ENCODE assay signal across 8 mouse cellular contexts in the genomic region with DNA sequence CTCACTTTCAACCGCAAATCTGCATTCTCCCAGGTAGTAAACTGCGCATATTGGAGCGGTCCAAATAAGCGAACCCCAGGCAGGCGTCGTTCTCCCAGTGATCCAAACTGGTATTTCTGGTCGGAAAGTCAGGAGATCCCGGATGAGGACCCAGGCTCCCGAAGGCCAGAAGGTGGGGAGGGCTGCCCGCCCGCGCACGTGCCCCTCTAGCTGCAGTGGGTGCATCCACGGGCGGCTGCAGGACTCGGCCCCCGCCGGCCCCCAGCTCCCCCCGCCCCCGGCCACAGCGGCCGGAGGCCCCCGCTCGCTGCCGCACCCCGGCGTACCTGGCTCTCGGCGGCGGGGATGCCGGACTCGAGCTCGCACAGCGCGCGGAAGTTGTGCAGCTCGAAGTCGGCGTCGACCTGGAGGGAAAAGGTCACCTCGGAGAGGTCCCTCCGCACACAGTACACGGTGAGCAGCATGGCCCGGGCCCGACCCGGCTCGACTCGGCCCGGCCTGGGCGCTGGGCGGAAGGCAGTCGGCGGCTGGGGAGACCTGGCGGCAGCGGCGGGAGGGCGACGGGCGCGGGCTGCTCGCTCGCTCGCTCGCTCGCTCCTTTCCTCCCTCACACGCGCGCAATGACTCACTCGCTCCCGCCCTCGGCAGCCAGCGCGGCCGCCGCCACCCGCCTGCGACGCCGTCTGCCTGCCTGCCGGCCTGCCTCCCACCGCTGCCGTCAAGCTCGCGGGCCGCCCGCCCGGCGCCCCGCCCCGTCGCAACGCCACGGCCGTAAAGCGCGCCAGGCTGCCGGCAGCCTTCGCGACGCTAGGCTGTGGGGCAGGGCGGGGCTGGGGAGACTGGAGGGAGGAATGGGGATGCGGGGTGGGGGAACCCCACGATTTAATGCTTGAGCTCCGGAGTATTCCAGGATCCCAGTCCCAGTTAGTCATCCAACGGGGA. TPM values are rescaled to one million over a fixed set of nuclear protein-coding genes. Genes with fewer than 3 reads are reported as not detected.
DNase-seq lines count a peak whose midpoint lies in the region; ATAC-seq and TF ChIP-seq lines count a peak whose summit lies in the region.

TSS of gene Ddi2 (minus strand) at position 689 of the 942 bp plus-strand sequence.

- H3K4me2 ChIP-seq in hindbrain, embryonic 16.5 days (ENCODE audit: low read length): peak within 1 kb of the TSS; percentile 83

- TF ChIP-seq CTCF in left cerebral cortex, adult 2 months (IDR thresholded peaks at IDR 0.05): no peak

- H3K4me1 ChIP-seq in hindbrain, embryonic 16.5 days (ENCODE audit: control insufficient read depth, insufficient read depth, low read depth, low read length): peaks cover 15% of the 10 kb centered on the region

- ATAC-seq in hindbrain, embryonic 16.5 days: peak; percentile 90
- ATAC-seq in megakaryocyte, adult 5-6 weeks (ENCODE audit: poor library complexity, severe bottlenecking): peak; percentile 91

- peak within 1 kb of the TSS; percentile 93 for H3K9ac ChIP-seq in hindbrain, embryonic 16.5 days (ENCODE audit: low read depth, low read length)

- intact Hi-C loops in left cerebral cortex, adult 2 months (cut with DNase I): loop anchor here (1.0 to 10.0 kb wide), 3 partner anchors 59 to 232 kb away; partner anchors contain the start of genes Casp9 and Plekhm2

- peak; percentile 92 for DNase-seq in T-cell, adult 2 months (ENCODE audit: low spot score)
- peak; percentile 92 to 96 for DNase-seq in cerebellum, postnatal 36 days
- DNase-seq in gastrocnemius, adult 18-20 months (ENCODE audit: low spot score): peak; percentile 89
- DNase-seq in left cerebral cortex, adult 2 months (ENCODE audit: extremely low spot score in 1 of 2, low spot score in 2 of 2): peak; percentile 95 to 96
- peak; percentile 90 for DNase-seq in right cerebral cortex, adult 2 months (ENCODE audit: low spot score in 2 of 2)
- peak; percentile 92 for DNase-seq in urinary bladder, postnatal 14 days (ENCODE audit: low spot score)

- under 1% methylated on average over 88 of the region's 105 CpGs for WGBS in hindbrain, embryonic 16.5 days

- H3K36me3 ChIP-seq in hindbrain, embryonic 16.5 days (ENCODE audit: control insufficient read depth, insufficient read depth, low read length): no peaks in the 10 kb centered on the region

- H3K9me3 ChIP-seq in hindbrain, embryonic 16.5 days (ENCODE audit: control insufficient read depth, low read length): no peaks in the 10 kb centered on the region

- H3K27ac ChIP-seq in hindbrain, embryonic 16.5 days (ENCODE audit: low read depth, low read length): peak within 1 kb of the TSS; percentile 91
- H3K27ac ChIP-seq in left cerebral cortex, adult 2 months: peak within 1 kb of the TSS; percentile 94

- peak within 1 kb of the TSS; percentile 94 for H3K4me3 ChIP-seq in hindbrain, embryonic 16.5 days (ENCODE audit: low read length)
- peak within 1 kb of the TSS; percentile 72 for H3K4me3 ChIP-seq in left cerebral cortex, adult 2 months

- H3K27me3 ChIP-seq in hindbrain, embryonic 16.5 days (replicated peaks; ENCODE audit: control insufficient read depth, insufficient read depth, low read length): no peaks in the 10 kb centered on the region

RNA-seq across cellular contexts. Expression of gene Ddi2, which starts in this region (rescaled TPM):
- 10 to 100 TPM; 57.5 to 62.5 TPM for total RNA-seq in gastrocnemius, adult 18-20 months (2021)
- polyA plus RNA-seq in hindbrain, embryonic 16.5 days (2015; fragmentation: Nextera tagmentation; extraction: Ambion mirVana): 11.0 and 12.6 TPM in 2 replicates
- total RNA-seq in left cerebral cortex, adult 2 months (2021): 10 to 100 TPM; 47.8 to 48.5 TPM
- 25.2 and 29.1 TPM in 2 replicates for total RNA-seq in megakaryocyte, adult 5-6 weeks (2015)
- total RNA-seq in megakaryocyte, adult 5-6 weeks (2017): 37.6 and 47.1 TPM in 2 replicates

Comparison
In these comparisons a context has a peak if more than half of its experiments do, and no peak if none do; other contexts are left out.
1. Peak in every context shown above with its lines: DNase-seq, ATAC-seq, H3K4me3 ChIP-seq and H3K27ac ChIP-seq.